Mouse (Mus musculus) embryo, embryonic 11 days (tissue): ENCODE data around the gene Sft2d2.
A peak's percentile ranks its signal among the peaks of the same experiment; 100 is the strongest.

ENCODE experiments used
- DNase-seq: peaks from one replicate; pipeline ENCODE4 v3.0.0-alpha.2; 2015

Sft2d2 gene

GRCm38 (mm10) chr1:165132187-165132877 is 61.9 kb downstream of the Sft2d2 start:
- DNase-seq, result peak; percentile 78

- no peak for DNase-seq
These were observed 64.7 kb downstream of the Sft2d2 start for GRCm38 (mm10) chr1:165129573-165129972.
